Mouse (Mus musculus): ENCODE measurements around the gene Nap1l1. TPM values are rescaled to one million over a fixed set of nuclear protein-coding genes. Genes with fewer than 3 reads are reported as not detected.

Gene Nap1l1
- polyA plus RNA-seq, 2 experiments = 103 to 117 TPM

DNA sequence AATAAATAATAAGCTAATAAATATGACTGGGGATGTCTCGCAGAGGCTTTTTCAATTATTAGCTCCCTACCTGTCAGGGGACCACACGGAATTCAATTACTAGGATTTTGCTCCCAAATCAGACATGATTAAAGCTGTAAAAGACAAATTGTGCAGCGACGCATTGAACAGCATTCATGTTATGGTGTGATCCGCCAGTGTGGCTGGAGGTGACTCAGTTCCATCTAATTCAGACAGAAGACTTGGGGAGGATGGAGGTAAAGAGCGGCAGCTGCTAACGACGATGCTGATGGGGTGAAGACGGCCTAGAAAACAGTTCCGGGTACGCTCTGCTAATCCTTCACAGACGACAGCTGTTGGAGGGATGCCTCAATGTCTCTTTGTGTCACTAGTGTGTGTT lies 50.9 kb downstream of the Nap1l1 start:
- no peak overlapping the region for H3K9ac ChIP-seq (replicated peaks)
- H3K4me2 ChIP-seq (ENCODE audit: low read depth) = no peak overlapping the region
- no peak for DNase-seq (ENCODE audit: low read depth in 3 of 3, low spot score in 3 of 3)
- H3K9me3 ChIP-seq (ENCODE audit: control insufficient read depth, low read length) = no peaks in the 10 kb centered on the region
- TF ChIP-seq EP300 (IDR thresholded peaks at IDR 0.05; ENCODE audit: low read depth) (no peak), CTCF (IDR thresholded peaks at IDR 0.05; ENCODE audit: low read depth) (no peak)
- H3K27ac ChIP-seq = no peak overlapping the region
- ATAC-seq (ENCODE audit: insufficient read depth) = no peak
- H3K4me3 ChIP-seq (ENCODE audit: insufficient read depth in 1 of 2, low read depth in 2 of 2, low read length in 2 of 2) = no peak overlapping the region
- H3K4me1 ChIP-seq (replicated peaks; ENCODE audit: control insufficient read depth in 2 of 2, insufficient read depth in 2 of 2, low read length in 1 of 2) = peaks cover 0 to 6% of the 10 kb centered on the region in 2 experiments; a peak in 2 of 4 replicates
- H3K27me3 ChIP-seq (ENCODE audit: control insufficient read depth, insufficient read depth, low read length) = no peaks in the 10 kb centered on the region
- no peaks in the 10 kb centered on the region for H3K36me3 ChIP-seq (replicated peaks; ENCODE audit: control insufficient read depth, insufficient read depth, low read depth)
- 79% methylated on average over 12 of the region's 12 CpGs for WGBS (ENCODE audit: insufficient replicate concordance)

DNA sequence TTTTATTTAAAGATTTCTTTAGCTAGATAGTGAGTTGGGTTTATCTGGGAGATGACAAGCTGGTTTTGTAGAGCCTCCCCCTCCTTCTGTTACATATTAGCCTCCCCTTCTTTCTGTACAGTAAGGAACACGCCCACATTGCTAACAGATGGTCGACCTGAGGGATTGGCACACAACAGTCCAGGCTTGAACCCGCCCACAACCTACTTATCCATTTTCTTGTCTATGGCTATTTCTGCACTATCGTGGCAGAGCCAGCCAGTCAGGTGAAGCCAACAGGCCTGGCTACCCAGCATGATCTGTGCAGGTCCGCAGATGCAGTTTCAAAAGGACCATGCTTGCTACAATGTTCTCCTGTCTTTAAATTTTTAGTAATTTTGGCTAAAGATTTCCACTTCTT lies 54.0 kb downstream of the Nap1l1 start:
- H3K9ac ChIP-seq (replicated peaks) = no peak overlapping the region
- ATAC-seq (ENCODE audit: insufficient read depth) (no peak), DNase-seq (ENCODE audit: low read depth in 3 of 3, low spot score in 3 of 3) (no peak)
- no peaks in the 10 kb centered on the region for H3K27me3 ChIP-seq (ENCODE audit: control insufficient read depth, insufficient read depth, low read length)
- WGBS (ENCODE audit: insufficient replicate concordance) = 49% methylated on average over 5 of the region's 5 CpGs
- no peak overlapping the region for H3K4me2 ChIP-seq (ENCODE audit: low read depth)
- peaks cover 0 to 2% of the 10 kb centered on the region in 2 experiments; a peak in 2 of 4 replicates for H3K4me1 ChIP-seq (replicated peaks; ENCODE audit: control insufficient read depth in 2 of 2, insufficient read depth in 2 of 2, low read length in 1 of 2)
- H3K9me3 ChIP-seq (ENCODE audit: control insufficient read depth, low read length) = no peaks in the 10 kb centered on the region
- no peaks in the 10 kb centered on the region for H3K36me3 ChIP-seq (replicated peaks; ENCODE audit: control insufficient read depth, insufficient read depth, low read depth)
- H3K4me3 ChIP-seq (ENCODE audit: insufficient read depth in 1 of 2, low read depth in 2 of 2, low read length in 2 of 2) = no peak overlapping the region
- TF ChIP-seq CTCF (IDR thresholded peaks at IDR 0.05; ENCODE audit: low read depth) (no peak), EP300 (IDR thresholded peaks at IDR 0.05; ENCODE audit: low read depth) (no peak)
- H3K27ac ChIP-seq = no peak overlapping the region

- peaks cover 0 to 2% of the 10 kb centered on the region in 2 experiments; a peak in 2 of 4 replicates for H3K4me1 ChIP-seq (replicated peaks; ENCODE audit: control insufficient read depth in 2 of 2, insufficient read depth in 2 of 2, low read length in 1 of 2)
- H3K27ac ChIP-seq = no peak overlapping the region
- no peak for TF ChIP-seq EP300 (IDR thresholded peaks at IDR 0.05; ENCODE audit: low read depth)
- TF ChIP-seq CTCF (IDR thresholded peaks at IDR 0.05; ENCODE audit: low read depth) = no peak
- H3K9ac ChIP-seq (replicated peaks) = no peak overlapping the region
- H3K9me3 ChIP-seq (ENCODE audit: control insufficient read depth, low read length) = no peaks in the 10 kb centered on the region
- 70% methylated on average over 7 of the region's 7 CpGs for WGBS (ENCODE audit: insufficient replicate concordance)
- H3K4me2 ChIP-seq (ENCODE audit: low read depth) = no peak overlapping the region
- H3K27me3 ChIP-seq (ENCODE audit: control insufficient read depth, insufficient read depth, low read length) = no peaks in the 10 kb centered on the region
- DNase-seq (ENCODE audit: low read depth in 3 of 3, low spot score in 3 of 3) = no peak
- H3K36me3 ChIP-seq (replicated peaks; ENCODE audit: control insufficient read depth, insufficient read depth, low read depth) = no peaks in the 10 kb centered on the region
- ATAC-seq (ENCODE audit: insufficient read depth) = no peak
- H3K4me3 ChIP-seq (ENCODE audit: insufficient read depth in 1 of 2, low read depth in 2 of 2, low read length in 2 of 2) = no peak overlapping the region
These were observed 54.6 kb downstream of the Nap1l1 start for GRCm38 (mm10) chr10:111527613-111528012.

DNA sequence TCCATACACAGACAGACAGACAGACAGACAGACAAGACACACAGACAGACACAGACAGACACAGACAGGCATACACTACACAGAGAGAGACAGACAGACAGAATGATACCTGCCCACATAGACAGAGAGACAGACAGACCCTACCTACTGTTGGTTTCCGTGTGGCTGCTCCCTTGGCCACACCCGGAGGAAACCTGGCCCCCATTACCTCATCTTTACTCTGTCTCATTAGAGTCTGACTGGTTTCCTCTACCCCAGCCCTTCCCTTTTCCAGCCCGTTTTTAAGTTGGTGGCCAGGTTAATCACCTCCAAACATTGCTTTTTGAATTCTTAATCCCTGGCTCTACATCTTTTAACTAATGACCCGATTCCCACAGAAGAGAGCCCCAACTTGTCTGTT lies 55.3 kb downstream of the Nap1l1 start:
- Histone ChIP-seq H3K4me2 (ENCODE audit: low read depth) (no peak overlapping the region), H3K27ac (no peak overlapping the region), H3K36me3 (replicated peaks; ENCODE audit: control insufficient read depth, insufficient read depth, low read depth) (no peaks in the 10 kb centered on the region), H3K4me3 (ENCODE audit: insufficient read depth in 1 of 2, low read depth in 2 of 2, low read length in 2 of 2) (no peak overlapping the region), H3K27me3 (ENCODE audit: control insufficient read depth, insufficient read depth, low read length) (no peaks in the 10 kb centered on the region), H3K4me1 (replicated peaks; ENCODE audit: control insufficient read depth in 2 of 2, insufficient read depth in 2 of 2, low read length in 1 of 2) (peaks cover 0 to 2% of the 10 kb centered on the region in 2 experiments; a peak in 2 of 4 replicates), H3K9ac (replicated peaks) (no peak overlapping the region), H3K9me3 (ENCODE audit: control insufficient read depth, low read length) (no peaks in the 10 kb centered on the region)
- WGBS (ENCODE audit: insufficient replicate concordance) = 34% methylated on average over 4 of the region's 4 CpGs
- no peak for DNase-seq (ENCODE audit: low read depth in 3 of 3, low spot score in 3 of 3)
- no peak for ATAC-seq (ENCODE audit: insufficient read depth)
- TF ChIP-seq CTCF (IDR thresholded peaks at IDR 0.05; ENCODE audit: low read depth) (no peak), EP300 (IDR thresholded peaks at IDR 0.05; ENCODE audit: low read depth) (no peak)

- H3K9me3 ChIP-seq (ENCODE audit: control insufficient read depth, low read length) = no peaks in the 10 kb centered on the region
- no peak overlapping the region for H3K9ac ChIP-seq (replicated peaks)
- no peaks in the 10 kb centered on the region for H3K36me3 ChIP-seq (replicated peaks; ENCODE audit: control insufficient read depth, insufficient read depth, low read depth)
- DNase-seq (ENCODE audit: low read depth in 3 of 3, low spot score in 3 of 3) (no peak), ATAC-seq (ENCODE audit: insufficient read depth) (no peak)
- H3K27ac ChIP-seq = no peak overlapping the region
- no peak overlapping the region for H3K4me2 ChIP-seq (ENCODE audit: low read depth)
- peaks cover 0 to 4% of the 10 kb centered on the region in 2 experiments; a peak in 2 of 4 replicates for H3K4me1 ChIP-seq (replicated peaks; ENCODE audit: control insufficient read depth in 2 of 2, insufficient read depth in 2 of 2, low read length in 1 of 2)
- H3K4me3 ChIP-seq (ENCODE audit: insufficient read depth in 1 of 2, low read depth in 2 of 2, low read length in 2 of 2) = no peak overlapping the region
- H3K27me3 ChIP-seq (ENCODE audit: control insufficient read depth, insufficient read depth, low read length) = no peaks in the 10 kb centered on the region
- 59% methylated on average over 7 of the region's 7 CpGs for WGBS (ENCODE audit: insufficient replicate concordance)
- TF ChIP-seq EP300 (IDR thresholded peaks at IDR 0.05; ENCODE audit: low read depth) (no peak), CTCF (IDR thresholded peaks at IDR 0.05; ENCODE audit: low read depth) (no peak)
These were observed 57.4 kb downstream of the Nap1l1 start for GRCm38 (mm10) chr10:111530398-111530797.

Measured in liver, embryonic 14.5 days (tissue).